Mouse (Mus musculus) CH12.LX (cell line): ENCODE measurements around the gene Heatr4. TPM values are rescaled to one million over a fixed set of nuclear protein-coding genes. Genes with fewer than 3 reads are reported as not detected.

Experiments
- DNase-seq: peaks from one replicate; pipeline ENCODE4 v3.0.0-alpha.2; 2013; ENCODE audit errors: extremely low read depth
- H3K27ac ChIP-seq: 2 replicates; pipeline ENCODE4 v1.5.1; 2012; ENCODE audit warnings: low read depth, mild to moderate bottlenecking, control low read depth, moderate library complexity; ENCODE audit not compliant: insufficient read depth
- H3K27me3 ChIP-seq: replicated peaks from 2 replicates; pipeline ENCODE3; 2012; ENCODE audit warnings: inconsistent platforms
- H3K36me3 ChIP-seq, 2 experiments: replicated peaks in 1 of 2; 2 replicates each; pipeline versions ENCODE3 to v1.6.1; 2012; ENCODE audit warnings: inconsistent platforms in 1 of 2, low read length in 1 of 2, mild to moderate bottlenecking in 1 of 2, mixed read lengths in 1 of 2, moderate library complexity in 1 of 2; ENCODE audit not compliant: control insufficient read depth in 1 of 2, insufficient read depth in 1 of 2
- H3K4me1 ChIP-seq, 2 experiments: 2 replicates each; pipeline ENCODE4 v1.6.1; 2012; ENCODE audit warnings: inconsistent platforms in 1 of 2, moderate library complexity in 1 of 2; ENCODE audit not compliant: insufficient read depth in 2 of 2, control insufficient read depth in 1 of 2
- H3K4me2 ChIP-seq: 2 replicates; pipeline ENCODE4 v1.6.1; 2012; ENCODE audit warnings: low read depth, mild to moderate bottlenecking, control low read depth; ENCODE audit not compliant: poor library complexity, insufficient read depth, severe bottlenecking
- H3K4me3 ChIP-seq, 3 experiments: fragments of 150-350 bp in 1 of 3; sonication (generic) in 1 of 3; replicated peaks in 1 of 3; 2 replicates each; pipeline versions ENCODE3 to v1.5.1; 2011 to 2012; ENCODE audit warnings: low read depth in 2 of 3, low read length in 2 of 3, mild to moderate bottlenecking in 2 of 3, moderate library complexity in 2 of 3, control low read depth in 1 of 3, improper control_type of control experiment in 1 of 3, inconsistent platforms in 1 of 3, mixed read lengths in 1 of 3; ENCODE audit not compliant: poor library complexity in 1 of 3
- H3K79me2 ChIP-seq: replicated peaks from 2 replicates; pipeline ENCODE4 v1.6.1; 2012; ENCODE audit warnings: mild to moderate bottlenecking, moderate library complexity; ENCODE audit not compliant: control insufficient read depth, poor library complexity, insufficient read depth, severe bottlenecking; ENCODE audit errors: extremely low read depth
- H3K9ac ChIP-seq: 2 replicates; pipeline ENCODE4 v1.6.1; 2012; ENCODE audit warnings: low read depth, mild to moderate bottlenecking, control low read depth, moderate library complexity; ENCODE audit not compliant: insufficient read depth
- H3K9me3 ChIP-seq: replicated peaks from 2 replicates; pipeline ENCODE3; 2012; ENCODE audit warnings: low read length, inconsistent platforms, mixed read lengths
- CHD1 ChIP-seq: IDR thresholded peaks from 2 replicates; pipeline ENCODE4 v1.6.1; 2012; ENCODE audit warnings: low read depth, low read length, improper control_type of control experiment, inconsistent platforms
- CHD2 ChIP-seq: IDR thresholded peaks from 2 replicates; pipeline ENCODE4 v1.6.1; 2011; ENCODE audit warnings: low read length, improper control_type of control experiment
- CTCF ChIP-seq, 2 experiments: IDR thresholded peaks in 1 of 2; conservative IDR thresholded peaks in 1 of 2; 2 replicates each; pipeline ENCODE4 v1.5.1; 2011 to 2012; ENCODE audit warnings: low read depth in 2 of 2, low read length in 2 of 2, improper control_type of control experiment in 1 of 2, inconsistent platforms in 1 of 2, mild to moderate bottlenecking in 1 of 2, moderate library complexity in 1 of 2
- E2F4 ChIP-seq: IDR thresholded peaks from 2 replicates; pipeline ENCODE4 v1.6.1; 2011; ENCODE audit warnings: low read depth, low read length, improper control_type of control experiment; ENCODE audit not compliant: insufficient replicate concordance
- ELF1 ChIP-seq: IDR thresholded peaks from 2 replicates; pipeline ENCODE4 v1.6.1; 2014; ENCODE audit warnings: low read depth, mild to moderate bottlenecking, inconsistent platforms, low read length, improper control_type of control experiment
- EP300 ChIP-seq: IDR thresholded peaks from 2 replicates; pipeline ENCODE4 v1.6.1; 2011; ENCODE audit warnings: low read length, improper control_type of control experiment
- GABPA ChIP-seq: IDR thresholded peaks from 2 replicates; pipeline ENCODE4 v1.6.1; 2012; ENCODE audit warnings: low read depth, low read length, improper control_type of control experiment, inconsistent platforms; ENCODE audit not compliant: insufficient replicate concordance
- HCFC1 ChIP-seq: IDR thresholded peaks from 2 replicates; pipeline ENCODE4 v1.6.1; 2012; ENCODE audit warnings: low read depth, mild to moderate bottlenecking, inconsistent platforms, low read length, improper control_type of control experiment
- IRF4 ChIP-seq: IDR thresholded peaks from 2 replicates; pipeline ENCODE4 v1.6.1; 2014; ENCODE audit warnings: low read depth, mild to moderate bottlenecking, inconsistent platforms, low read length, improper control_type of control experiment
- JUN ChIP-seq: IDR thresholded peaks from 2 replicates; pipeline ENCODE4 v1.6.1; 2011; ENCODE audit warnings: low read depth, mild to moderate bottlenecking, low read length, improper control_type of control experiment, moderate library complexity; ENCODE audit not compliant: insufficient read depth
- JUND ChIP-seq: conservative IDR thresholded peaks from 2 replicates; pipeline ENCODE4 v1.6.1; 2011; ENCODE audit warnings: low read depth, low read length, improper control_type of control experiment
- KAT2A ChIP-seq: IDR thresholded peaks from 2 replicates; pipeline ENCODE4 v1.6.1; 2012; ENCODE audit warnings: low read length, improper control_type of control experiment, inconsistent platforms; ENCODE audit not compliant: insufficient replicate concordance
- MAFK ChIP-seq: IDR thresholded peaks from 2 replicates; pipeline ENCODE4 v1.6.1; 2011; ENCODE audit warnings: low read length, improper control_type of control experiment; ENCODE audit not compliant: insufficient replicate concordance
- MAX ChIP-seq: IDR thresholded peaks from 2 replicates; pipeline ENCODE4 v1.6.1; 2011; ENCODE audit warnings: low read length, improper control_type of control experiment
- MAZ ChIP-seq: IDR thresholded peaks from 2 replicates; pipeline ENCODE4 v1.6.1; 2012; ENCODE audit warnings: low read depth, mild to moderate bottlenecking, inconsistent platforms, low read length, improper control_type of control experiment, moderate library complexity
- MEF2A ChIP-seq: IDR thresholded peaks from 2 replicates; pipeline ENCODE4 v1.6.1; 2014; ENCODE audit warnings: low read depth, mild to moderate bottlenecking, inconsistent platforms, low read length, improper control_type of control experiment, borderline replicate concordance
- MXI1 ChIP-seq: IDR thresholded peaks from 2 replicates; pipeline ENCODE4 v1.6.1; 2011; ENCODE audit warnings: mild to moderate bottlenecking, low read depth, low read length, improper control_type of control experiment
- MYC ChIP-seq: IDR thresholded peaks from 2 replicates; pipeline ENCODE4 v1.6.1; 2011; ENCODE audit warnings: low read depth, mild to moderate bottlenecking, improper control_type of control experiment, low read length
- NELFE ChIP-seq: IDR thresholded peaks from 2 replicates; pipeline ENCODE4 v1.6.1; 2011; ENCODE audit warnings: low read depth, low read length, improper control_type of control experiment
- PAX5 ChIP-seq: IDR thresholded peaks from 2 replicates; pipeline ENCODE4 v1.6.1; 2012; ENCODE audit warnings: low read length, inconsistent platforms, mixed read lengths
- RCOR1 ChIP-seq: conservative IDR thresholded peaks from 2 replicates; pipeline ENCODE4 v1.6.1; 2012; ENCODE audit warnings: low read depth, mild to moderate bottlenecking, inconsistent platforms, low read length, improper control_type of control experiment
- SIN3A ChIP-seq: IDR thresholded peaks from 2 replicates; pipeline ENCODE4 v1.6.1; 2012; ENCODE audit warnings: low read length, improper control_type of control experiment, inconsistent platforms
- SMC3 ChIP-seq: IDR thresholded peaks from 2 replicates; pipeline ENCODE4 v1.6.1; 2011; ENCODE audit warnings: low read depth, low read length, improper control_type of control experiment
- TBP ChIP-seq: conservative IDR thresholded peaks from 2 replicates; pipeline ENCODE4 v1.6.1; 2011; ENCODE audit warnings: low read depth, low read length, improper control_type of control experiment
- TCF12 ChIP-seq: IDR thresholded peaks from 2 replicates; pipeline ENCODE4 v1.6.1; 2014; ENCODE audit warnings: low read depth, mild to moderate bottlenecking, inconsistent platforms, low read length, improper control_type of control experiment
- UBTF ChIP-seq: IDR thresholded peaks from 2 replicates; pipeline ENCODE4 v1.6.1; 2012; ENCODE audit warnings: low read depth, mild to moderate bottlenecking, inconsistent platforms, low read length, improper control_type of control experiment, moderate library complexity
- USF1 ChIP-seq: IDR thresholded peaks from 2 replicates; pipeline ENCODE4 v1.6.1; 2014; ENCODE audit warnings: low read depth, mild to moderate bottlenecking, inconsistent platforms, low read length, improper control_type of control experiment
- USF2 ChIP-seq: conservative IDR thresholded peaks from 2 replicates; pipeline ENCODE4 v1.6.1; 2011; ENCODE audit warnings: low read depth, low read length, improper control_type of control experiment
- ZC3H11A ChIP-seq: IDR thresholded peaks from 2 replicates; pipeline ENCODE4 v1.6.1; 2012; ENCODE audit warnings: low read depth, mild to moderate bottlenecking, inconsistent platforms, low read length, improper control_type of control experiment
- ZKSCAN1 ChIP-seq: IDR thresholded peaks from 2 replicates; pipeline ENCODE4 v1.6.1; 2012; ENCODE audit warnings: low read depth, inconsistent platforms, low read length, improper control_type of control experiment, borderline replicate concordance
- ZNF384 ChIP-seq: IDR thresholded peaks from 2 replicates; pipeline ENCODE4 v1.6.1; 2012; ENCODE audit warnings: low read depth, low read length, improper control_type of control experiment, inconsistent platforms
- dilution Hi-C: fragments of 300-500 bp; cut with MboI; formaldehyde crosslinking; loops from 2 replicates; pipeline ENCODE4 v1.14.3; 2020; ENCODE audit warnings: low sequenced_read_pairs; ENCODE audit not compliant: extremely low pct_unique_long_range_greater_than_20kb, extremely low pct_ligation_motif_present
- in situ Hi-C: fragments of 300-500 bp; cut with MboI; formaldehyde crosslinking; loops from 3 replicates; pipeline ENCODE4 v1.14.3; 2019; ENCODE audit warnings: low sequenced_read_pairs, low pct_ligation_motif_present, low pct_unique_long_range_greater_than_20kb, mixed read lengths
- polyA plus RNA-seq: library from polyadenylated mRNA; unstranded; fragments of >175 nt; gene quantifications from 2 replicates; pipeline ENCODE4 v1.2.1, GENCODE M21; 2012; ENCODE audit warnings: low read depth; ENCODE audit not compliant: insufficient read length
- total RNA-seq, 2 experiments: library from RNA; depleted of rRNA; stranded (reverse); fragments of 300-350 nt in 1 of 2; fragments of >200 nt in 1 of 2; gene quantifications; 2 replicates each; pipeline ENCODE4 v1.2.3; 2012 to 2014

Gene Heatr4
- total and polyA plus RNA-seq, 3 experiments: not detected

DNA sequence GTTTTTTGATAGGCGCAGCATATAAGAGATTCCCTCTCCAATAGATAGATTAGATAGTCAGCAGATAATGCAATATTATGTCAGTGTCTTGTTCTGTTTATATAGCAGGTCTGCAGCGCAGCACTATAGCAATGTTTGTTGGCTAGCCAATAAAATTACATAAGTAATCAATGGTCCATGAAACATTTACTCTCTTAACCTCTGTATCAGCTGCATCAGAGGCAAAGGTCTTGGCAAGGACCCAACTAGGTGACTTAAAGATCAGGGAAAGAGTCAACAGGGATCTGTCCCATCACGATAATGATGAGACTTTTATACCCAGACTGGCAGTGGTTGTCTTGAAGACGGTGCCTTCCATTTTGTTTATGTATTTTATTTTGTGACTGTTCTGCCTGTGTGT is 48.2 kb upstream of the Heatr4 start:
- DNase-seq: no peak
- Histone ChIP-seq H3K9ac (no peak overlapping the region), H3K4me3 (no peak overlapping the region), H3K4me2 (no peak overlapping the region), H3K27me3 (no peaks in the 10 kb centered on the region), H3K4me1 (peaks cover 0 to 6% of the 10 kb centered on the region in 2 experiments; a peak in 1 of 4 replicates), H3K79me2 (no peaks in the 10 kb centered on the region), H3K27ac (no peak overlapping the region), H3K36me3 (no peaks in the 10 kb centered on the region), H3K9me3 (no peaks in the 10 kb centered on the region)
- TF ChIP-seq RCOR1: no peak
- no peak for TF ChIP-seq JUND
- TF ChIP-seq UBTF: no peak
- no peak for TF ChIP-seq ELF1
- TF ChIP-seq NELFE: no peak
- TF ChIP-seq JUN: no peak
- no peak for TF ChIP-seq MAZ
- TF ChIP-seq USF2: no peak
- in situ Hi-C loops (no loop called here), dilution Hi-C loops (no loop called here)

DNA sequence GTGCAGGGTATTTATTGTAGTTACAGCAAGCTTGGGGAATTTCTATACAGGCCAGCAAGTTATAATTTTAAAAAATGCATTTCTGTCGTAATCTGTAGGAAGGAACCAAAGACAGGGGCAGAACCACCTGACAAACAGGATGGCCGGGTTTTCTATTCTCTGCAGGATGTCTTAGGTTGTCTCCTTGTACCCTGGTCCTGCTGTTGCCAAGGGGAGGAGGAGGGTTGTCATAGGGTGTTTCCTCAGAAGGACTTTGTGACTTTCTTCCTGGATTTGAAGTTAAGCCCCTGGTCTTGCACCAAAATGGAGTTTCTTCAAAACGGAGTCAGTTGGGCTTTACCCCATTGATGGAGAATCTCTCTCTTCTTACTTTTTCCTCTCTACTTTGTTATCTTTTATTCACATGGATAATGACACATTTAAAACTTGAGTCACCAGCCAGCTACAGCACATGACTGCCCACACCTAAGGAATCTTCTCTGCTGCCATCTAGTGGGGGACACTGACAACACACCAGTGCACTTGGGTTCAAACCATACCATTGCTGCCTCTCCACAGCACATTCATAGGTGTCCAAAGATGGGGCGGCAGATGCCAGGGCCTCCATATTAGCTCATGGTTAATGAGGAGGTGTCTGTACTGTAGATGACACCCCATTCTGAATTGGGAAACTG is 46.1 kb upstream of the Heatr4 start:
- Histone ChIP-seq H3K4me3 (no peak overlapping the region), H3K4me1 (peaks cover 2 to 8% of the 10 kb centered on the region in 2 experiments; a peak in 3 of 4 replicates), H3K36me3 (no peaks in the 10 kb centered on the region), H3K79me2 (no peaks in the 10 kb centered on the region), H3K9me3 (no peaks in the 10 kb centered on the region), H3K4me2 (no peak overlapping the region), H3K9ac (no peak overlapping the region), H3K27me3 (no peaks in the 10 kb centered on the region), H3K27ac (no peak overlapping the region)
- dilution Hi-C loops (no loop called here), in situ Hi-C loops (no loop called here)
- peak; percentile 82 for DNase-seq
- TF ChIP-seq CHD2 (no peak), EP300 (no peak), NELFE (no peak), SIN3A (peak; percentile 28; the same call in 1 of the 2 replicates), UBTF (no peak), GABPA (no peak), HCFC1 (no peak), KAT2A (no peak), USF1 (peak; percentile 43; the same call in 1 of the 2 replicates), MEF2A (no peak), MAFK (no peak; the same call in 1 of the 2 replicates), ELF1 (no peak), MAZ (0 out of 2 replicates have a peak, but pooled peaks have one; percentile 43), ZNF384 (no peak), MYC (peak; percentile 86), TBP (no peak), IRF4 (no peak; the same call in 1 of the 2 replicates), E2F4 (no peak), PAX5 (no peak), TCF12 (no peak), MXI1 (peak; percentile 42; the same call in 1 of the 2 replicates), CHD1 (no peak), JUN (no peak), ZC3H11A (peak; percentile 32; the same call in 1 of the 2 replicates), ZKSCAN1 (no peak), SMC3 (peak; percentile 92), CTCF (conservative IDR thresholded peaks at IDR 0.05 in 1 of 2, IDR thresholded peaks at IDR 0.05 in 1 of 2; ENCODE audit: low read depth in 2 of 2, low read length in 2 of 2) (peak; percentile 87 to 89), MAX (peak; percentile 63), JUND (no peak), RCOR1 (no peak)
